Comparison of ENCODE assay signal across 22 mouse cellular contexts in genomic region chr2:68794181-68794580, GRCm38 (mm10).
DNase-seq lines count a peak whose midpoint lies in the region; ATAC-seq lines count a peak whose summit lies in the region.
"Had no signal": no experiment of that assay in that cellular context is flagged by ENCODE, and none has a peak within 500 bp of the region (broad histone marks: within the 10 kb centered on the region; RNA-seq: fewer than 3 reads in every experiment).

No protein-coding gene starts in this region.

- H3K36me3 ChIP-seq in hindbrain, embryonic 13.5 days: no peaks in the 10 kb centered on the region
- H3K36me3 ChIP-seq in hindbrain, embryonic 12.5 days: no peaks in the 10 kb centered on the region
- no peaks in the 10 kb centered on the region for H3K36me3 ChIP-seq in neural tube, embryonic 13.5 days
- no peaks in the 10 kb centered on the region for H3K36me3 ChIP-seq in midbrain, embryonic 16.5 days (ENCODE audit: control insufficient read depth, insufficient read depth, low read length)
- H3K36me3 ChIP-seq: embryonic facial prominence, embryonic 10.5 days; heart, embryonic 13.5 days; liver, embryonic 13.5 days had no signal

- no peak overlapping the region for H3K4me2 ChIP-seq in hindbrain, embryonic 13.5 days
- H3K4me2 ChIP-seq in hindbrain, embryonic 12.5 days (replicated peaks): no peak overlapping the region
- peak overlapping the region; percentile 30; the same call in 1 of the 2 replicates for H3K4me2 ChIP-seq in neural tube, embryonic 13.5 days
- peak overlapping the region; percentile 40 for H3K4me2 ChIP-seq in midbrain, embryonic 16.5 days (ENCODE audit: low read length)
- H3K4me2 ChIP-seq: heart, embryonic 13.5 days; liver, embryonic 13.5 days had no signal

- H3K4me1 ChIP-seq in hindbrain, embryonic 13.5 days (replicated peaks): peaks cover 15% of the 10 kb centered on the region
- peaks cover 4% of the 10 kb centered on the region for H3K4me1 ChIP-seq in hindbrain, embryonic 12.5 days
- peaks cover 15% of the 10 kb centered on the region for H3K4me1 ChIP-seq in neural tube, embryonic 13.5 days (replicated peaks)
- peaks cover 14% of the 10 kb centered on the region for H3K4me1 ChIP-seq in midbrain, embryonic 16.5 days (ENCODE audit: control insufficient read depth, insufficient read depth, low read length)
- H3K4me1 ChIP-seq: liver, embryonic 13.5 days had no signal

- H3K9me3 ChIP-seq in hindbrain, embryonic 13.5 days: no peaks in the 10 kb centered on the region
- H3K9me3 ChIP-seq in hindbrain, embryonic 12.5 days (replicated peaks): no peaks in the 10 kb centered on the region
- no peaks in the 10 kb centered on the region for H3K9me3 ChIP-seq in neural tube, embryonic 13.5 days
- H3K9me3 ChIP-seq in midbrain, embryonic 16.5 days (replicated peaks; ENCODE audit: control insufficient read depth, low read length, poor library complexity, severe bottlenecking): no peaks in the 10 kb centered on the region
- H3K9me3 ChIP-seq: embryonic facial prominence, embryonic 10.5 days; heart, embryonic 13.5 days; liver, embryonic 13.5 days; megakaryocyte, embryonic 14.5 days had no signal

- 79% methylated on average over 5 of the region's 5 CpGs for WGBS in hindbrain, embryonic 13.5 days
- 85% methylated on average over 5 of the region's 5 CpGs for WGBS in hindbrain, embryonic 12.5 days
- 75% methylated on average over 5 of the region's 5 CpGs for WGBS in neural tube, embryonic 13.5 days
- 60% methylated on average over 5 of the region's 5 CpGs for WGBS in midbrain, embryonic 16.5 days

- H3K4me3 ChIP-seq in hindbrain, embryonic 13.5 days: no peak overlapping the region
- no peak overlapping the region for H3K4me3 ChIP-seq in hindbrain, embryonic 12.5 days
- no peak overlapping the region for H3K4me3 ChIP-seq in neural tube, embryonic 13.5 days
- H3K4me3 ChIP-seq in midbrain, embryonic 16.5 days (ENCODE audit: low read depth, low read length): no peak overlapping the region
- H3K4me3 ChIP-seq: embryonic facial prominence, embryonic 10.5 days; heart, adult 2 months; heart, embryonic 13.5 days; left cerebral cortex, adult 2 months; liver, embryonic 13.5 days; megakaryocyte, embryonic 14.5 days had no signal

- no peak overlapping the region for H3K27ac ChIP-seq in hindbrain, embryonic 13.5 days
- H3K27ac ChIP-seq in hindbrain, embryonic 12.5 days: no peak overlapping the region
- no peak overlapping the region for H3K27ac ChIP-seq in neural tube, embryonic 13.5 days (replicated peaks)
- no peak overlapping the region for H3K27ac ChIP-seq in midbrain, embryonic 16.5 days (ENCODE audit: low read length)
- H3K27ac ChIP-seq: embryonic facial prominence, embryonic 10.5 days; heart, adult 2 months; heart, embryonic 13.5 days; left cerebral cortex, adult 2 months; liver, embryonic 13.5 days had no signal

- ATAC-seq in hindbrain, embryonic 13.5 days (ENCODE audit: low FRiP score): 0 out of 2 replicates have a peak, but pooled peaks have one; percentile 5
- no peak for ATAC-seq in hindbrain, embryonic 12.5 days (ENCODE audit: low FRiP score)
- 0 out of 2 replicates have a peak, but pooled peaks have one; percentile 36 for ATAC-seq in neural tube, embryonic 13.5 days (ENCODE audit: low read depth)
- ATAC-seq in midbrain, embryonic 16.5 days: peak; percentile 50; the same call in 1 of the 2 replicates
- ATAC-seq in erythroblast, adult 5-6 weeks (replicated peaks; ENCODE audit: low FRiP score, poor library complexity, severe bottlenecking): no peak

- no peak for DNase-seq in neural tube, embryonic 10.5 days (ENCODE audit: extremely low spot score, low spot score)
- no peak for DNase-seq in ovary, postnatal 10 days (ENCODE audit: low spot score)
- DNase-seq: cerebellum, adult 11-12 months; gastrocnemius, postnatal 36 days; heart, adult 2 months; heart, postnatal 14 days; kidney, adult 11 months; kidney, postnatal 4 days; layer of hippocampus, adult 9-11 months; liver, embryonic 13.5 days; lung, adult 2 months; lung, postnatal 14 days; spleen, adult 18-20 months had no signal

- no peaks in the 10 kb centered on the region for H3K27me3 ChIP-seq in hindbrain, embryonic 13.5 days
- no peaks in the 10 kb centered on the region for H3K27me3 ChIP-seq in hindbrain, embryonic 12.5 days
- H3K27me3 ChIP-seq in neural tube, embryonic 13.5 days: no peaks in the 10 kb centered on the region
- H3K27me3 ChIP-seq in midbrain, embryonic 16.5 days (ENCODE audit: control insufficient read depth, insufficient read depth, low read depth, low read length): no peaks in the 10 kb centered on the region
- H3K27me3 ChIP-seq: heart, embryonic 13.5 days; liver, embryonic 13.5 days; megakaryocyte, embryonic 14.5 days had no signal

- no peak overlapping the region for H3K9ac ChIP-seq in hindbrain, embryonic 13.5 days
- no peak overlapping the region for H3K9ac ChIP-seq in hindbrain, embryonic 12.5 days
- no peak overlapping the region for H3K9ac ChIP-seq in neural tube, embryonic 13.5 days
- no peak overlapping the region for H3K9ac ChIP-seq in midbrain, embryonic 16.5 days (ENCODE audit: low read depth, low read length)
- H3K9ac ChIP-seq: heart, embryonic 13.5 days; liver, embryonic 13.5 days had no signal

Comparison
In these comparisons a context has a peak if more than half of its experiments do, and no peak if none do; other contexts are left out.
1. ATAC-seq: peak in hindbrain, embryonic 13.5 days (single experiment), neural tube, embryonic 13.5 days (single experiment) and midbrain, embryonic 16.5 days (single experiment); none in hindbrain, embryonic 12.5 days (single experiment) and erythroblast, adult 5-6 weeks (single experiment).
2. H3K4me2 ChIP-seq: peak in neural tube, embryonic 13.5 days (single experiment) and midbrain, embryonic 16.5 days (single experiment); none in hindbrain, embryonic 13.5 days (single experiment) and hindbrain, embryonic 12.5 days (single experiment).